Mouse (Mus musculus) activated CD4-positive, CD25-positive, alpha-beta regulatory T cell, adult 4 months (primary cell): ENCODE measurements around the gene Tmco3. TPM values are rescaled to one million over a fixed set of nuclear protein-coding genes. Genes with fewer than 3 reads are reported as not detected.

Experiments
- ATAC-seq: one replicate; pipeline ENCODE4 v1.8.0; 2017
- polyA plus RNA-seq, 2 experiments: library from polyadenylated mRNA; unstranded; fragments of 100-300 nt; shearing (Covaris generic); gene quantifications; one replicate each; pipeline ENCODE4 v1.2.1; 2017

Gene Tmco3
- polyA plus RNA-seq, result 10 to 100 TPM; 21.8 to 26.2 TPM

- ATAC-seq, result peak; percentile 79
Observed at GRCm38 (mm10) chr8:13287692-13288623, at the start of gene Tmco3, which contains the start of gene Dcun1d2. Gene Tmco3, plus strand, starts transcription at chr8:13288190. Gene Dcun1d2, minus strand, starts transcription at chr8:13288131.

GRCm38 (mm10) chr8:13240055-13240454 lies 47.9 kb upstream of the Tmco3 start:
- ATAC-seq, result no peak

GRCm38 (mm10) chr8:13240691-13241090 lies 47.3 kb upstream of the Tmco3 start:
- ATAC-seq, result no peak

GRCm38 (mm10) chr8:13242985-13243870 lies 44.8 kb upstream of the Tmco3 start:
- no peak for ATAC-seq

GRCm38 (mm10) chr8:13244343-13244880 lies 43.6 kb upstream of the Tmco3 start:
- no peak for ATAC-seq

GRCm38 (mm10) chr8:13252837-13253236 lies 35.2 kb upstream of the Tmco3 start:
- no peak for ATAC-seq

- no peak for ATAC-seq
Observed at GRCm38 (mm10) chr8:13253413-13253812, 34.6 kb upstream of the Tmco3 start.

- peak; percentile 52 for ATAC-seq
Observed at GRCm38 (mm10) chr8:13254019-13254418, 34.0 kb upstream of the Tmco3 start, which contains the start of gene Adprhl1. Gene Adprhl1, minus strand, starts transcription at chr8:13254162.

GRCm38 (mm10) chr8:13263376-13263775 lies 24.6 kb upstream of the Tmco3 start:
- peak; percentile 69 for ATAC-seq

- no peak for ATAC-seq
Observed at GRCm38 (mm10) chr8:13267566-13267965, 20.4 kb upstream of the Tmco3 start.

GRCm38 (mm10) chr8:13272834-13273233 lies 15.2 kb upstream of the Tmco3 start:
- ATAC-seq, result no peak

- no peak for ATAC-seq
Observed at GRCm38 (mm10) chr8:13276941-13277447, 11.0 kb upstream of the Tmco3 start.

- no peak for ATAC-seq
Observed at GRCm38 (mm10) chr8:13283200-13283599, 4.8 kb upstream of the Tmco3 start.

- ATAC-seq, result peak; percentile 70
Observed at GRCm38 (mm10) chr8:13287304-13287691, 692 bp upstream of the Tmco3 start.

GRCm38 (mm10) chr8:13288646-13289045 lies 656 bp downstream of the Tmco3 start:
- ATAC-seq, result no peak

- ATAC-seq, result peak; percentile 18
Observed at GRCm38 (mm10) chr8:13292364-13292763, 4.4 kb downstream of the Tmco3 start.

- peak; percentile 81 for ATAC-seq
Observed at GRCm38 (mm10) chr8:13293677-13294470, 5.9 kb downstream of the Tmco3 start.

GRCm38 (mm10) chr8:13299571-13299970 lies 11.6 kb downstream of the Tmco3 start:
- no peak for ATAC-seq

- no peak for ATAC-seq
Observed at GRCm38 (mm10) chr8:13301036-13301435, 13.0 kb downstream of the Tmco3 start.

GRCm38 (mm10) chr8:13305459-13305858 lies 17.5 kb downstream of the Tmco3 start:
- ATAC-seq, result no peak

GRCm38 (mm10) chr8:13305884-13306283 lies 17.9 kb downstream of the Tmco3 start:
- no peak for ATAC-seq
